Mouse (Mus musculus) adrenal gland, adult 8-10 months (tissue): Measurements from ENCODE around the gene Uhrf1bp1l. TPM values are rescaled to one million over a fixed set of nuclear protein-coding genes. Genes with fewer than 3 reads are reported as not detected.

ENCODE experiments used
- DNase-seq: peaks from one replicate; pipeline ENCODE4 v3.0.0; 2022
- total RNA-seq, 4 experiments: library from RNA; stranded (reverse); gene quantifications; 2 replicates each; pipeline ENCODE4 v1.2.4; 2022

Gene Uhrf1bp1l
- total RNA-seq, 4 experiments from 2014 or later = 83.1 to 95.1 (median 87.1) TPM

GRCm38 (mm10) chr10:89850951-89851350 lies 106.2 kb downstream of the Uhrf1bp1l start:
- DNase-seq = no peak

GRCm38 (mm10) chr10:89855251-89855875 lies 110.6 kb downstream of the Uhrf1bp1l start:
- no peak for DNase-seq

GRCm38 (mm10) chr10:89856286-89856685 lies 111.5 kb downstream of the Uhrf1bp1l start:
- DNase-seq = no peak

- no peak for DNase-seq
Measured at GRCm38 (mm10) chr10:89868211-89868610, 123.4 kb downstream of the Uhrf1bp1l start.

GRCm38 (mm10) chr10:89868836-89869235 lies 124.0 kb downstream of the Uhrf1bp1l start:
- no peak for DNase-seq

Other genes starting within 250 kb of the Uhrf1bp1l start
- gene Nr1h4, start 211.4 kb upstream of the Uhrf1bp1l start, total RNA-seq = 10 to 100 TPM; 26.7 to 38.1 (median 32.2) TPM
- gene Slc17a8, start 123.7 kb upstream of the Uhrf1bp1l start, total RNA-seq = under 1 TPM in 3 of 4 experiments, not detected in 1; 0.06 to 0.19 (median 0.10) TPM
- 10 to 100 TPM; 41.1 to 52.0 (median 48.3) TPM for gene Scyl2, start 58.7 kb upstream of the Uhrf1bp1l start, total RNA-seq
- 10 to 100 TPM; 22.3 to 29.2 (median 24.6) TPM for gene Actr6, start 12.7 kb upstream of the Uhrf1bp1l start, total RNA-seq
- gene Anks1b, start 128.5 kb downstream of the Uhrf1bp1l start, total RNA-seq = 1 to 10 TPM in 1 of 4 experiments, under 1 TPM in 3; 0.32 to 2.5 (median 0.62) TPM